Mouse (Mus musculus) cortical plate, adult 2 months (tissue): ENCODE measurements around the gene Dnah2.

Experiments used
- CTCF ChIP-seq: fragments of 200-500 bp; IDR thresholded peaks from 2 replicates; pipeline ENCODE4 v1.5.1; 2011; ENCODE audit warnings: mild to moderate bottlenecking, control low read depth, low read length; ENCODE audit not compliant: insufficient read depth; ENCODE audit errors: extremely low read depth
- POLR2A ChIP-seq: fragments of 200-500 bp; IDR thresholded peaks from 2 replicates; pipeline ENCODE4 v1.6.1; 2011; ENCODE audit warnings: mild to moderate bottlenecking, low read length, control low read depth; ENCODE audit not compliant: insufficient read depth; ENCODE audit errors: extremely low read depth

GRCm38 (mm10) chr11:69469301-69469700 is 79.6 kb downstream of the Dnah2 start:
- TF ChIP-seq POLR2A (no peak), CTCF (no peak)
